Mouse (Mus musculus): ENCODE results near the gene Gtf2f2.
A peak's percentile ranks its signal among the peaks of the same experiment; 100 is the strongest.
"Not testable (repeated sequence)": the region's sequence is repeated elsewhere in the genome, so short reads cannot be mapped to it uniquely, and the experiment has no call there.

Gtf2f2 gene

DNA sequence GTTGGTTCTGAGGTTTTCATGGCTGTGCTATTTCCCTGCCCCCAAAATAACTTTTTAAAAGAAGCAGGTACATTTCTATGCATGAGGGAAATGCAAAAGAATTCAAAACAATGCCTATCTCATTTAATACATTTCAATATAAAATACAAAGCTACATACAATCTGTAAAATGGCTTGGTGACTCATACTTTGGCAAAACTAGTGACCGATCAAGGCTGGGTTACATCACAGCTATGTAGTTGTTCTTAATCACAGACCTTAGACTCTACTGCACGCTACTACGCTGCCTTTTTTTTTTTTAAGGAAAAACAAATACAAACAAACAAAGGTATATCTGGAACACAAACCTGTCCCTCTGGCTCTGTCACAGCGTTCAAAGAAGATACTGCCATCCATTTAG, 18.3 kb downstream of the Gtf2f2 start:
- no peak for DNase-seq

DNA sequence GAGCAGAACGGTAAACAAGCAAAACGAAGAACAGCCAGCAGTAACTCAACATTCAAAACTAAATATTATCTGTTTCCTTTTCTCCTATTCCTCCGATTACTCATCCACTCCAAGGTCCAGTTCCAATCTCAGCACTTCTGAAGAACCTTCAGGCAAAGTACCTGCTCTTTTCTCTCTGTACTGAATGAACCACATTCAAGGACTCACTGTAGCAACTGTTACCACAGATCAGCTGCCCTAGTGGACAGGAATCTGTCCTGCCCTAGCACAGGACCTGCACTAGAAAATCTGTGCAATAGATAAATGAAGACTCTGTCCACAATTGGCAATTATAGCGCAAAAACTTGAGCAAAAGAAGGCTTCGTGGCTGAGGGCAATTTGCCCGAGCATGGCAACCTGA, 19.7 kb downstream of the Gtf2f2 start:
- DNase-seq: no peak

GRCm38 (mm10) chr14:75989168-75989567, 21.5 kb downstream of the Gtf2f2 start:
- DNase-seq: no peak

GRCm38 (mm10) chr14:75986878-75987483, 23.7 kb downstream of the Gtf2f2 start:
- DNase-seq: no peak

GRCm38 (mm10) chr14:75985112-75985511, 25.6 kb downstream of the Gtf2f2 start:
- no peak for DNase-seq

GRCm38 (mm10) chr14:75983891-75984290, 26.8 kb downstream of the Gtf2f2 start:
- DNase-seq: no peak

DNA sequence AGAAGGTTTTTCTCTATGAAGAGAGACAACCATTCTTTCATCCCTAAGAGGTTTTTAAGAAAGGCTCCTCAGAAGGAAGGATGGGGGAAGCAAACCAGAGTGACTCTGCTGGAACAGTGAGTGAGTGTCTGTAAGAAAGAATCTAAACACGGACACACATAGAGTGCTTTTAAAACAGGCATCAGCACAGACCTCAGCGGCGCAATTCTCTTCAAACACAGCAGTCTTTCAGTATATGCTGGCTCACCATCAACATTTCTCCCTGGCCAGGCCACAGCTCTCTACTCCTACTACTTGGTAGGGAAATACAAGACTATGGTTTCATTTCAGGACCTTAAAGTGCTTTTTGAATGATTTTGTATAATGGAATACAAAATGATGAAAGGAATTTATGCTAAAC, 29.4 kb downstream of the Gtf2f2 start:
- DNase-seq: no peak

GRCm38 (mm10) chr14:75976107-75976506, 34.6 kb downstream of the Gtf2f2 start:
- DNase-seq: no peak

DNA sequence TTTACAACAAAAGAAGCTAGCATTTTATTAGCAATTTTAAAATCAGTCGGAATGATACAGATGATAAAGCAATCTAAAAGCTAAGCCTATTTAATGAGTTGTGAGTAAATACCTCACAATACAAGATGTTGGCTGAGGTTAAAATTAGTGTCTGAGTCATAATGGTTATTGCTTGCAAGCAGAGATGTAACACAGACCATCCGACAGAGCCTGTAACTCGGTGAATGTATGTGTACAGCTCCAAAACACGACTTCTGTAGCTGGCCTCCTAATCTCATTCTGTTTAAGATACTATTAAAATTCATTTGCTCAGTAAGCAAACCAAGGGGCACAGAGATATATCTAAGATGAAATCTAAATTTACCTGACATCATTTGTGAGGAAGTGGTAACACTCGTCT, 43.4 kb downstream of the Gtf2f2 start:
- DNase-seq: no peak

- no peak for DNase-seq
Observed at GRCm38 (mm10) chr14:75964433-75964832, 46.2 kb downstream of the Gtf2f2 start.

GRCm38 (mm10) chr14:75964000-75964399, 46.7 kb downstream of the Gtf2f2 start:
- no peak for DNase-seq

- DNase-seq: peak; percentile 25
Observed at GRCm38 (mm10) chr14:75963215-75963614, 47.5 kb downstream of the Gtf2f2 start.

- peak; percentile 70 for DNase-seq
Observed at GRCm38 (mm10) chr14:75962250-75962649, 48.4 kb downstream of the Gtf2f2 start.

DNA sequence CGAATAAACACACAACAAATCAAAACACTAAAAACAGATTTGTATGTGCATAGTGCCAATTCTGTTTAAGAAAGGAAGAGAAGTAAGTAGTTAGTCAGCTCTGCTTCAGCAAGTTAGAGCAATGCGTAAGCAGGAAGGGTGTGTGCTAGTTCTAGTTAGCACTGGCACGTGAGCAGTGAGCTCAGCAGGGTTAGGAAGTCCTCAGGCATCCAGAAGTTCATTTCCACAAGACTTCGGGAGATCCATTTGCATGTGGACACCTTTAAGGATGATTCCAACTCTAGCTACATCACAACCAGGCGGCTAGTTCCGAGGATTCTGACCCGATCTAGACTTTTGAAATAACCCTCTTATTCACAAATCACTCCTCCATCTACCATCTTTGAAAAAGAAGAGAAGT, 55.9 kb downstream of the Gtf2f2 start, which contains the start of gene Kctd4:
TSS of gene Kctd4 (plus strand) at position 244 of the 400 bp plus-strand sequence.
- no peak for DNase-seq

- DNase-seq: no peak
Observed at GRCm38 (mm10) chr14:75953011-75953410, 57.7 kb downstream of the Gtf2f2 start.

DNA sequence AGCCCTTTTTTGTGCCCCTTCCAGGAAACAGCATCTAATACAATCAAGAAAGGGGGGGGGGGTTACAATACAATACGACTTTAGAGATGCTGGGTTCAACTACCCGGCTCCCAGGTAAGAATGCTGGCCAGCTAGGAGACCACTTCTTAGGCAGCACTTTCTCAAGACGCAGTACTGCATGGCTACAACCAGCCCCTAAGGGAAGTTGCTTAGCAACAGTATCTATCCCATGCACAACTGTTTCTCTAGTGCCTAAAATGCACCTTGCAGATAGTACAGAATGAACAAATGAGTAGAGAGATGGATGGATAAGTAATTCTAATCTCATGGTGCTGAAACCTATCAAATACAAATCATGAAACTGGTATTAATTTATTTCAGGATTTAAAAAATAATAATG, 63.0 kb downstream of the Gtf2f2 start:
- no peak for DNase-seq

GRCm38 (mm10) chr14:75942365-75942764, 68.3 kb downstream of the Gtf2f2 start:
- DNase-seq: no peak

DNA sequence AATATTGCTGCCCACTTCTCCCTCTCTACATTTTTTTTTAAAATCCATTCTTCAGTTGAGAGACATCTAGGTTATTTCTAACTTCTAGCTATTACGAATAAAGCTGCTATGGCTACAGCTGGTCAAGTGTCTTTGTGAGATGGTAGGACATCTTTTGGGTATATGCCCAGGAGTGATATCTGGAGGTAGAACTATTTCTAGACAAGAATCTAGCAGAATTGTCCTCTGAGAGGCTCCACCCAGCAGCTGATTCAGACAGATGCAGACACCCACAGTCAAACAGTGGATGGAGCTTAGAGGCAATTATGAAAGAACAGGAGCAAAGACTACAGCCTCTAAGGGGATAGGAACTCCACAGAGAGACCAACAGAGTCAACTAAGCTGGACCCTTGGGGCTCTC, 69.2 kb downstream of the Gtf2f2 start:
- no peak for DNase-seq

DNA sequence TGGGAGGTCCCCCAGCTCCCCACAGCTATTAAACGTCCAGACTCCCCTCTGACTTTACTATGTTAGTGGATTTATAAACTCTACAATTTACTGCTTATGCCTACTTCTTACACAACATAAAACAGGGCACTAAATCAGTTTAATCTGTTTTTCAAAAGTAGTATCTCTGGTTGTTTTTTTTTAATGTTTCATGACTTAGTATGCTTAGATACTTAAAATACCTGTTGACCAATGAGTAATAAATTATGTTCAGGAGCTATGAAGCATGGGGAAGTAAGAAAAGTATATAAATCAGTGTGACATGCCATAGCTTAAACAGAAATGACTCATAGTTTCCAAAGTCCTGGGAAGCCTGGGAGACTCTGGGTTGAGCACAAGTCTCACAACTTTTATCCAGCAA, 73.0 kb downstream of the Gtf2f2 start:
- DNase-seq: no peak

DNA sequence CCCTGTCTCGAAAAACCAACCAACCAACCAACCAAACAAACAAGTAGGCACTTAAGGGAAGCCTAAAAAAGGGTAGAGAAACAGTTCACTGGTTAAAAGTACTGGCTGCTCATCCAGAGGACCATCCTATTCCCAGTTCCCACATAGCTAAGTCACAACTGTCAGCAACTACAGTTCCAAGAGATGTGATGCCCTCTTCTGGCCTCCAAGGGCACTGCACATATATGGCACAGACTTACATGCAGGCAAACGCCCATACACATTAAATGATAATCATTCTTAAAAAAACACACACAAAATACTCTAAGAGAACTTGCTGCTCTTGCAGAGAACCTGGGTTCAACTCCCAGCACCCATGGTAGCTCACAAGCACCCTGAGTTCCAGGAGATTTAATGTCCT, 76.3 kb downstream of the Gtf2f2 start:
- DNase-seq: no peak

DNA sequence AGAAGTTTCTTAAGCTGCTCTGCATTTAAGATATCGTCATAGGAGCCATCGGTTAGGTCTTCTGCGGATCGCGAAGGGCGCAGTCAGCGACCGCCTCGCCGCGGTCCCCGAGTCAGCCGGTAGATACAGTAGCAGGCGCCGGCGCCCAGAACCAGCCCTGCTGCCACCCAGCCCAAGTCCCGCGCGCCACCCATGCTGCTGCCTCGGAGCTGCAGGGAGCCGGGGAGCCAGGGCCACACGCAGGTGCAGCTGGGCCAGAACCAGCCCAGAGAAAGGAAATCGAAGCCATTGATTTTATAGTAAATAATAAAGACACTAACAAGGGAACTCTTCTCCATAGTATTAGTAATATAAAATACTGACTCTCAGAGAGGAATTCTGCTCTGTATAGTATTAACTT, 79.4 kb downstream of the Gtf2f2 start:
- DNase-seq: no peak

GRCm38 (mm10) chr14:75929713-75930112, 81.0 kb downstream of the Gtf2f2 start:
- DNase-seq: not testable (repeated sequence)

GRCm38 (mm10) chr14:75923314-75924052, 87.2 kb downstream of the Gtf2f2 start:
- no peak for DNase-seq

GRCm38 (mm10) chr14:75912665-75913064, 98.0 kb downstream of the Gtf2f2 start:
- no peak for DNase-seq

DNA sequence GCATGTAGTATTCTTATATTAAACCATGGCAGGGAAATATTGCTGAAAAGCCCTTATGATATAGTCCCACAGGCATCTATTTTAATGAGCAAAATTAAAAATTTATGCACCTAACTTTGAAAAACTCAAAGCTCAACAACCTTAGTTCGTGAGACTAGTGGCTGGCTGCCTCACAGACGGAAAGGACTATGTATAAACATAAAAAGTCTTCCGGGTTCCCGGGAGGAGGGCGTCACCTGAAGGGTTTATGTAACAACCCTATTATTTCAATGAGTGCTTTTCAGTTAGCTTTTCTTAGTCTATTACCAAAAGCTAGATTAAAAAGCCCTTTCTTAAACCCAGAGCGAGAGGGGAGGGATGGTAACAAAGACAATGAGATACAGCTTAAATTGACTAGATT, 98.7 kb downstream of the Gtf2f2 start:
- no peak for DNase-seq

Data from right cerebral cortex, postnatal 4 days (tissue).